Mouse (Mus musculus): ENCODE results near the gene Tor2a.

DNA sequence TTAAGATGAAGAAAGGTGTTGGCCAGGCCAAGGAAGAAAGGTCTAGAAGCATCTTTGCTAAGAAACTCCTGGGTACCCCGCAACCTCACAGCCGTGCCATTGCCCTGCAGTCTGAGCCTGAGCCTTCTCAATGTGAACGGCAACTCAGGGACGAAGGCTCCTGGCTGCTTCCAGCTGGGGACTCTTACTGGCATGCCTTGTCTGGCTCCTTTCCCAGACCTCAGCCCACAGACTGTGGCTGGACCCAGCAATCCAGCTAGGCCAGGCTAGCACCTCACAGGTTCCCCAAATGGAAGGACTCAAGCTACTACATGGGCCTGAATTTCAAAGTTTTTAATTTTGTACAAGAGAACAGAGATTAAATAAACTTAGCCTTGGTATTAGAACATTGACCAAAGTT is 4.8 kb downstream of the Tor2a start:
- TF ChIP-seq POLR2A (IDR thresholded peaks at IDR 0.05; ENCODE audit: low read depth, low read length) = no peak
- TF ChIP-seq ELF1 (IDR thresholded peaks at IDR 0.05; ENCODE audit: low read depth, low read length) = no peak
- TF ChIP-seq SMC3 (IDR thresholded peaks at IDR 0.05; ENCODE audit: low read depth, low read length) = no peak
- TF ChIP-seq SIN3A (IDR thresholded peaks at IDR 0.05; ENCODE audit: low read length) = no peak
- no peak for TF ChIP-seq ETS1 (conservative IDR thresholded peaks at IDR 0.05; ENCODE audit: low read depth, low read length)
- TF ChIP-seq E2F4 (IDR thresholded peaks at IDR 0.05; ENCODE audit: insufficient replicate concordance, low read depth, low read length) = no peak
- TF ChIP-seq POLR2AphosphoS2 (IDR thresholded peaks at IDR 0.05; ENCODE audit: low read depth, low read length) = no peak
- TF ChIP-seq EP300 (IDR thresholded peaks at IDR 0.05; ENCODE audit: low read length) = no peak
- TF ChIP-seq CTCF (conservative IDR thresholded peaks at IDR 0.05 in 1 of 2, IDR thresholded peaks at IDR 0.05 in 1 of 2; ENCODE audit: low read depth in 2 of 2, low read length in 2 of 2) = no peak
- no peak for TF ChIP-seq BHLHE40 (IDR thresholded peaks at IDR 0.05; ENCODE audit: low read depth, low read length)

Data from CH12.LX (cell line).